Mouse (Mus musculus): ENCODE data around the gene Igsf8.

DNA sequence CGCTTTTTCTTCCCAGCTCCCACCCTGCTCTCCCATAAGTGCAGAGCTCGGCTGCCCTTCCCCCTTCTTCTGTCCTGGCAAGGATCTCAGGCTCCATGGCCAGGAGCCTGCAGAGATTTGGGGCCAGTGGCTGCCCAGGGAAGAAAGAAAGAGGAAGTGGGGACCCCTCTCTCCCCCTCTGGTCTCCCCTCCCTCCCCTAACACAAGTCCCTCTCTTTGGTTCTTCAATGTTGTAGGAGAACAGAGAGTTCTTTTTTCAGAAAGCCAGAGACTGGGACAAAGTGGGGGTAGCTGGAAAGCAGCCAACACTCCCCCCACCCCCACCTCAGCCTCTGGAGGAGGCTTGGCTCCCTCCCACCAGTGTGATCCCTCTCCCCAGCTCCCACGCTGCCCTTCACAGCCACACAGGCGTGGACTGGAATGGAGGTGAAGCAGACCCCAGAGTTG, 34.3 kb downstream of the Igsf8 start:
- TF ChIP-seq USF1 (IDR thresholded peaks at IDR 0.05; ENCODE audit: low read depth) (no peak), CTCF (IDR thresholded peaks at IDR 0.05; ENCODE audit: control insufficient read depth, insufficient read depth, insufficient read length) (no peak), CEBPB (IDR thresholded peaks at IDR 0.05; ENCODE audit: low read depth) (no peak)

All from C2C12 (cell line).